Mouse (Mus musculus) adrenal gland, adult 10 weeks (tissue): ENCODE results near the gene Olfr584. TPM values are rescaled to one million over a fixed set of nuclear protein-coding genes. Genes with fewer than 3 reads are reported as not detected.

Source experiments
- polyA plus RNA-seq: library from polyadenylated mRNA; stranded (reverse); fragments of 350-450 nt; fragmentation: Illumina TruSeq; extraction: RNeasy Lipid Tissue Mini Kit (QIAGEN cat#74804); gene quantifications from one replicate; pipeline ENCODE4 v1.2.3, GENCODE M21; 2014; ENCODE audit warnings: low read depth, low replicate concordance

Olfr584 gene
- polyA plus RNA-seq = not detected

DNA sequence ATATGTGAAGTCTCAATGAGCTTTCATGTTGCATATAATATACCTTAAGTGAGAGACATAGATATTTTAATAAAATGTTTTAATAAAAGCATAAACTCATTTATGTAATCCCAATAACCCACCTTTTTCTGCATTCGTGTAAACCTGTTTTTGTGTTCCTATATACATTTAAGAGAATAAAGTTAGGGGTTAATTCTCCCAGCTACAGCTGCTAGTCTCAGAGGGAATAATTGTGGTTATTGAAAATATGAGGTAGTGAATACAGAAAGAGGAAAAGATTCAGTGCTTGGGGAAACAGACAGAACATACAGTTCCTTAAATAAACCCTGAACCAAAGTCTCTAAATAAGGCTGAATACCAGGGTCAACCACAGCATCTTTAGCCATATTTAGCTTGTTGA lies at the start of gene Olfr584:
Gene Olfr584, plus strand, starts transcription at position 301 of the 400 bp plus-strand sequence.

DNA sequence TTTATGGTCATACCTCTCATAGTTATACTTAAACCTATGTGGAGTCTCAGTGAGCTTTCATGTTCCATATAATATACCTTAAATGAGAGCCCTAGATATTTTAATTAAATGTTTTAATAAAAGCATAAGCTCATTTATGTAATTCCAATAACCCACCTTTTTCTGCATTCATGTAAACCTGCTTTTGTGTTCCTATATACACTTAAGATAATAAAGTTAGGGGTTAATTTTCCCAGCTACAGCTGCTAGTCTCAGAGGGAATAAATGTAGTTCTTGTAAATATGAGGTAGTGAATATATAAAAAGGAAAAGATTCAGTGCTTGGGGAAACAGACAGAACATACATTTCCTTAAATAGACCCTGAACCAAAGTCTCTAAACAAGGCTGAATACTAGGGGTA lies 44.0 kb upstream of the Olfr584 start, which contains the start of gene Olfr582:
Gene Olfr582, plus strand, starts transcription at position 301 of the 400 bp plus-strand sequence.

DNA sequence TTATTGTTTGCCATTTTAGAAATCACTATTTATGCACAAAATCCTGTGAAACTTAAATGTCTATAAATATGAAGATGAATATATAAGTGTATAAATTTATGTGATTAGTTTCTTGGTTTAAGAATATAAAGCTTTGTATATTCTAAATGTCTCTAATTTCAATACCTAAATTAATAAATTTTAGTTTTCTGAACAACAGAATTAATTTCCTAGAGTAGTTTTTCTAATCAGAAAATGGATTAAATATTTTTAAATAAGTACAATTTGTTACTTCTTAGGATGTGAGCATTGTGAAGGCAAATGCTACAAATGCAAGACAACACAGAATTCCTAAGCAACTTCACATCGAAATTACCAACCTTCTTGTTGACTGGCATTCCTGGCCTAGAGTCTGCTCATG lies 30.7 kb upstream of the Olfr584 start, which contains the start of gene Olfr583:
Gene Olfr583, plus strand, starts transcription at position 301 of the 400 bp plus-strand sequence.

DNA sequence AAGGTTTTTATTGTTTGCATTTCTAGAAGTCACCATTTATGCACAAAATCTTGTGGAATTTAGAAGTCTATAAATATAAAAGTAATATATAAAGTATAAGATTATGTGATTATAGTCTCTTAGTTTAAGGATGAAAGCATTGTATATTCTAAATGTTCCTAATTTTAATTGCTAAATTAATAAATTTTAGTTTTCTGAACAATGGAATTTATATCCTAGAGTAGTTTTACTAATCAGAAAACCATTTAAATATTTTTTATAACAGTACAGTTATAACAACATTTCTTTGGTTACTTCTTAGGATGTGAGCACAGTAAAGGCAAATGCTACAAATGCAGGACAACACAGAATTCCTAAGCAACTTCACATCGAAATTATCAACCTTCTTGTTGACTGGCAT lies 15.7 kb downstream of the Olfr584 start, which contains the start of gene Olfr585:
Gene Olfr585, plus strand, starts transcription at position 301 of the 400 bp plus-strand sequence.

DNA sequence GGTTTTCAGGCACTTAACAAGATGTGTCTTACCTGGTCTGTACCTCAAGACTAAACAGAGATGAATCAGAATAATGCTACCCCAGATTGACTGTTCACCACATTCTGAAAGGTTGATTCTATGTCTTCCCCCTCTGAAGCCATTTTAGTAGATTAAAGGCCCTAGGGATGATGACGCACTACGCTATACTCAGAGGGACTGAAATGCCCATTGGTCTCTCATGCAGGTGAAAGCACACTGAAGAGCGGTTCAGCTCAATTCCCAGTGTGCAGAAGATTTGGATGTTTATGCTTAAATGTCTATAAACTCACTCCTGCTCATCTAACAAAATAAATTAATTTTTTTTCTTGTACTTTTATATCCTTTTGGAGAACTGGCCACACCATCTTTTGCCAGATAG lies 43.9 kb downstream of the Olfr584 start, which contains the start of gene Olfr586:
Gene Olfr586, minus strand, starts transcription at position 101 of the 400 bp plus-strand sequence.

Other genes with a start within 250 kb of the Olfr584 start
- gene Olfr566, start 223.1 kb upstream of the Olfr584 start, polyA plus RNA-seq = not detected
- gene Olfr568, start 204.8 kb upstream of the Olfr584 start, polyA plus RNA-seq = not detected
- gene Olfr569, start 191.0 kb upstream of the Olfr584 start, polyA plus RNA-seq = not detected
- not detected for gene Olfr570, start 187.3 kb upstream of the Olfr584 start, polyA plus RNA-seq
- gene Olfr571, start 164.3 kb upstream of the Olfr584 start, polyA plus RNA-seq = not detected
- gene Olfr572, start 157.5 kb upstream of the Olfr584 start, polyA plus RNA-seq = not detected
- gene Olfr573-ps1, start 139.3 kb upstream of the Olfr584 start, polyA plus RNA-seq = not detected
- not detected for gene Olfr574, start 133.4 kb upstream of the Olfr584 start, polyA plus RNA-seq
- gene Olfr575, start 123.1 kb upstream of the Olfr584 start, polyA plus RNA-seq = not detected
- not detected for gene Olfr576, start 119.2 kb upstream of the Olfr584 start, polyA plus RNA-seq
- not detected for gene Olfr577, start 105.9 kb upstream of the Olfr584 start, polyA plus RNA-seq
- gene Olfr578, start 92.6 kb upstream of the Olfr584 start, polyA plus RNA-seq = not detected
- not detected for gene Olfr582, start 43.9 kb upstream of the Olfr584 start, polyA plus RNA-seq
- gene Olfr583, start 30.6 kb upstream of the Olfr584 start, polyA plus RNA-seq = not detected
- gene Olfr585, start 15.8 kb downstream of the Olfr584 start, polyA plus RNA-seq = not detected
- gene Olfr586, start 43.8 kb downstream of the Olfr584 start, polyA plus RNA-seq = not detected
- not detected for gene Olfr588-ps1, start 59.0 kb downstream of the Olfr584 start, polyA plus RNA-seq
- not detected for gene Olfr589, start 74.5 kb downstream of the Olfr584 start, polyA plus RNA-seq
- gene Olfr591, start 96.5 kb downstream of the Olfr584 start, polyA plus RNA-seq = not detected
- not detected for gene Olfr592, start 102.9 kb downstream of the Olfr584 start, polyA plus RNA-seq
- gene Olfr593, start 130.0 kb downstream of the Olfr584 start, polyA plus RNA-seq = not detected
- gene Olfr594, start 135.1 kb downstream of the Olfr584 start, polyA plus RNA-seq = not detected
- not detected for gene Usp17ld, start 170.6 kb downstream of the Olfr584 start, polyA plus RNA-seq
- gene Olfr596, start 223.8 kb downstream of the Olfr584 start, polyA plus RNA-seq = not detected
- not detected for gene Olfr597, start 234.4 kb downstream of the Olfr584 start, polyA plus RNA-seq
- gene Olfr598, start 241.7 kb downstream of the Olfr584 start, polyA plus RNA-seq = not detected